Mouse (Mus musculus): ENCODE results near the gene Atp6v0a2. TPM values are rescaled to one million over a fixed set of nuclear protein-coding genes. Genes with fewer than 3 reads are reported as not detected.
A peak's percentile ranks its signal among the peaks of the same experiment; 100 is the strongest.
"Not testable (repeated sequence)": the region's sequence is repeated elsewhere in the genome, so short reads cannot be mapped to it uniquely, and the experiment has no call there.

The Atp6v0a2 gene
- polyA plus RNA-seq, 1 experiment from 2014 or later: 57.8 TPM

- H3K9ac ChIP-seq: no peak overlapping the region
- ATAC-seq: no peak
- 84% methylated on average over 10 of the region's 10 CpGs for WGBS
- no peak overlapping the region for H3K27ac ChIP-seq
- no peak overlapping the region for H3K4me3 ChIP-seq (replicated peaks)
- H3K4me2 ChIP-seq (replicated peaks): no peak overlapping the region
- no peaks in the 10 kb centered on the region for H3K27me3 ChIP-seq (replicated peaks)
- H3K4me1 ChIP-seq (replicated peaks): no peaks in the 10 kb centered on the region
- H3K36me3 ChIP-seq: no peaks in the 10 kb centered on the region
- no peaks in the 10 kb centered on the region for H3K9me3 ChIP-seq
These were observed 9.7 kb upstream of the Atp6v0a2 start for GRCm38 (mm10) chr5:124618711-124619110.

- no peak for ATAC-seq
- Histone ChIP-seq H3K9ac (no peak overlapping the region), H3K4me2 (replicated peaks) (no peak overlapping the region), H3K4me1 (replicated peaks) (no peaks in the 10 kb centered on the region), H3K9me3 (no peaks in the 10 kb centered on the region), H3K27ac (no peak overlapping the region), H3K27me3 (replicated peaks) (no peaks in the 10 kb centered on the region), H3K4me3 (replicated peaks) (no peak overlapping the region), H3K36me3 (no peaks in the 10 kb centered on the region)
- WGBS: 72% methylated on average over 13 of the region's 13 CpGs
These were observed 7.0 kb upstream of the Atp6v0a2 start for GRCm38 (mm10) chr5:124621362-124621761.

- H3K4me3 ChIP-seq (replicated peaks): no peak overlapping the region
- peaks cover 1% of the 10 kb centered on the region; the same call in 1 of the 2 replicates for H3K4me1 ChIP-seq (replicated peaks)
- no peak overlapping the region for H3K27ac ChIP-seq
- no peak overlapping the region for H3K4me2 ChIP-seq (replicated peaks)
- H3K9me3 ChIP-seq: no peaks in the 10 kb centered on the region
- no peak overlapping the region for H3K9ac ChIP-seq
- 88% methylated on average over 15 of the region's 15 CpGs for WGBS
- H3K27me3 ChIP-seq (replicated peaks): no peaks in the 10 kb centered on the region
- ATAC-seq: no peak
- H3K36me3 ChIP-seq: no peaks in the 10 kb centered on the region
These were observed 5.5 kb upstream of the Atp6v0a2 start for GRCm38 (mm10) chr5:124622890-124623289.

- WGBS: 93% methylated on average over 9 of the region's 9 CpGs
- no peaks in the 10 kb centered on the region for H3K36me3 ChIP-seq
- no peak overlapping the region for H3K4me2 ChIP-seq (replicated peaks)
These were observed 4.1 kb upstream of the Atp6v0a2 start for GRCm38 (mm10) chr5:124624291-124624690.

GRCm38 (mm10) chr5:124629641-124630040 is 1.3 kb downstream of the Atp6v0a2 start:
- no peaks in the 10 kb centered on the region for H3K9me3 ChIP-seq
- no peak for ATAC-seq
- peak overlapping the region; percentile 33; the same call in 1 of the 2 replicates for H3K27ac ChIP-seq
- peak overlapping the region; percentile 84 for H3K4me3 ChIP-seq (replicated peaks)
- H3K4me1 ChIP-seq (replicated peaks): peaks cover 18% of the 10 kb centered on the region
- peak overlapping the region; percentile 82 for H3K9ac ChIP-seq
- 17% methylated on average over 11 of the region's 11 CpGs for WGBS
- H3K27me3 ChIP-seq (replicated peaks): no peaks in the 10 kb centered on the region
- peaks cover 8% of the 10 kb centered on the region; the same call in 1 of the 2 replicates for H3K36me3 ChIP-seq
- H3K4me2 ChIP-seq (replicated peaks): peak overlapping the region; percentile 68

More at GRCm38 (mm10) chr5:124624291-124624690, 4.1 kb upstream of the Atp6v0a2 start:
- H3K27ac ChIP-seq: no peak overlapping the region
- no peak for ATAC-seq
- H3K9ac ChIP-seq: no peak overlapping the region
- no peaks in the 10 kb centered on the region for H3K27me3 ChIP-seq (replicated peaks)
- H3K4me1 ChIP-seq (replicated peaks): peaks cover 6% of the 10 kb centered on the region
- no peak overlapping the region for H3K4me3 ChIP-seq (replicated peaks)
- H3K9me3 ChIP-seq: no peaks in the 10 kb centered on the region

GRCm38 (mm10) chr5:124631685-124632084 is 3.3 kb downstream of the Atp6v0a2 start:
- H3K27me3 ChIP-seq (replicated peaks): no peaks in the 10 kb centered on the region
- no peak overlapping the region for H3K9ac ChIP-seq
- H3K27ac ChIP-seq: no peak overlapping the region; the same call in 1 of the 2 replicates
- H3K9me3 ChIP-seq: no peaks in the 10 kb centered on the region
- peaks cover 18% of the 10 kb centered on the region for H3K4me1 ChIP-seq (replicated peaks)
- 85% methylated on average over 11 of the region's 11 CpGs for WGBS
- peaks cover 21% of the 10 kb centered on the region for H3K36me3 ChIP-seq
- H3K4me2 ChIP-seq (replicated peaks): 0 out of 2 replicates have a peak overlapping the region, but pooled peaks have one; percentile 3
- ATAC-seq: no peak
- H3K4me3 ChIP-seq (replicated peaks): no peak overlapping the region

GRCm38 (mm10) chr5:124632461-124632860 is 4.1 kb downstream of the Atp6v0a2 start:
- Histone ChIP-seq H3K4me2 (replicated peaks) (no peak overlapping the region), H3K4me3 (replicated peaks) (no peak overlapping the region), H3K27ac (0 out of 2 replicates have a peak overlapping the region, but pooled peaks have one; percentile 48), H3K36me3 (peaks cover 28% of the 10 kb centered on the region), H3K9ac (no peak overlapping the region), H3K27me3 (replicated peaks) (no peaks in the 10 kb centered on the region), H3K9me3 (no peaks in the 10 kb centered on the region), H3K4me1 (replicated peaks) (peaks cover 18% of the 10 kb centered on the region)
- ATAC-seq: no peak
- WGBS: 62% methylated on average over 5 of the region's 5 CpGs

- peaks cover 12% of the 10 kb centered on the region; the same call in 1 of the 2 replicates for H3K4me1 ChIP-seq (replicated peaks)
These were observed 5.0 kb downstream of the Atp6v0a2 start for GRCm38 (mm10) chr5:124633425-124633824.

GRCm38 (mm10) chr5:124635068-124635467 is 6.7 kb downstream of the Atp6v0a2 start:
- H3K4me1 ChIP-seq (replicated peaks); ATAC-seq; H3K9ac ChIP-seq; H3K4me3 ChIP-seq (replicated peaks); H3K4me2 ChIP-seq (replicated peaks); H3K27ac ChIP-seq; H3K9me3 ChIP-seq; H3K27me3 ChIP-seq (replicated peaks): not testable (repeated sequence)
- peaks cover 51% of the 10 kb centered on the region for H3K36me3 ChIP-seq
- 84% methylated on average over 4 of the region's 4 CpGs for WGBS

More at GRCm38 (mm10) chr5:124633425-124633824, 5.0 kb downstream of the Atp6v0a2 start:
- Histone ChIP-seq H3K4me2 (replicated peaks) (no peak overlapping the region), H3K27me3 (replicated peaks) (no peaks in the 10 kb centered on the region), H3K27ac (no peak overlapping the region), H3K36me3 (peaks cover 35% of the 10 kb centered on the region), H3K9ac (no peak overlapping the region), H3K4me3 (replicated peaks) (no peak overlapping the region), H3K9me3 (no peaks in the 10 kb centered on the region)
- no peak for ATAC-seq
- WGBS: 84% methylated on average over 2 of the region's 2 CpGs

GRCm38 (mm10) chr5:124636139-124636538 is 7.8 kb downstream of the Atp6v0a2 start:
- peaks cover 56% of the 10 kb centered on the region for H3K36me3 ChIP-seq
- H3K4me2 ChIP-seq (replicated peaks): no peak overlapping the region
- H3K9me3 ChIP-seq: no peaks in the 10 kb centered on the region
- no peak for ATAC-seq
- no peaks in the 10 kb centered on the region for H3K27me3 ChIP-seq (replicated peaks)
- WGBS: 92% methylated on average over 3 of the region's 3 CpGs
- no peak overlapping the region for H3K27ac ChIP-seq
- H3K4me1 ChIP-seq (replicated peaks): no peaks in the 10 kb centered on the region
- no peak overlapping the region for H3K4me3 ChIP-seq (replicated peaks)
- H3K9ac ChIP-seq: no peak overlapping the region

GRCm38 (mm10) chr5:124636694-124637093 is 8.3 kb downstream of the Atp6v0a2 start:
- no peak overlapping the region for H3K9ac ChIP-seq
- H3K4me3 ChIP-seq (replicated peaks): no peak overlapping the region
- H3K27ac ChIP-seq: no peak overlapping the region
- H3K27me3 ChIP-seq (replicated peaks): no peaks in the 10 kb centered on the region
- no peaks in the 10 kb centered on the region for H3K4me1 ChIP-seq (replicated peaks)
- ATAC-seq: no peak
- WGBS: 96% methylated on average over 4 of the region's 4 CpGs
- H3K4me2 ChIP-seq (replicated peaks): no peak overlapping the region
- H3K9me3 ChIP-seq: no peaks in the 10 kb centered on the region
- H3K36me3 ChIP-seq: peaks cover 62% of the 10 kb centered on the region

- Histone ChIP-seq H3K4me3 (replicated peaks) (no peak overlapping the region), H3K4me2 (replicated peaks) (no peak overlapping the region), H3K27me3 (replicated peaks) (no peaks in the 10 kb centered on the region), H3K9ac (no peak overlapping the region), H3K9me3 (no peaks in the 10 kb centered on the region), H3K4me1 (replicated peaks) (no peaks in the 10 kb centered on the region), H3K36me3 (peaks cover 66% of the 10 kb centered on the region), H3K27ac (no peak overlapping the region)
- 89% methylated on average over 11 of the region's 11 CpGs for WGBS
- no peak for ATAC-seq
These were observed 8.9 kb downstream of the Atp6v0a2 start for GRCm38 (mm10) chr5:124637300-124637699.

- no peak for ATAC-seq
- no peaks in the 10 kb centered on the region for H3K4me1 ChIP-seq (replicated peaks)
- no peaks in the 10 kb centered on the region for H3K27me3 ChIP-seq (replicated peaks)
- 96% methylated on average over 13 of the region's 13 CpGs for WGBS
- peaks cover 66% of the 10 kb centered on the region for H3K36me3 ChIP-seq
- H3K4me2 ChIP-seq (replicated peaks): no peak overlapping the region
- H3K9me3 ChIP-seq: no peaks in the 10 kb centered on the region
- no peak overlapping the region for H3K9ac ChIP-seq
- H3K4me3 ChIP-seq (replicated peaks): no peak overlapping the region
- H3K27ac ChIP-seq: no peak overlapping the region
These were observed 9.5 kb downstream of the Atp6v0a2 start for GRCm38 (mm10) chr5:124637836-124638235.
